Mouse (Mus musculus) spleen, adult 12 weeks (tissue): Measurements from ENCODE around the gene Pld5.

Experiments used
- DNase-seq: peaks from one replicate; pipeline ENCODE4 v3.0.0; 2022; ENCODE audit warnings: low spot score

Gene Pld5

GRCm38 (mm10) chr1:176167114-176167513 is 108.0 kb downstream of the Pld5 start:
- no peak for DNase-seq

DNA sequence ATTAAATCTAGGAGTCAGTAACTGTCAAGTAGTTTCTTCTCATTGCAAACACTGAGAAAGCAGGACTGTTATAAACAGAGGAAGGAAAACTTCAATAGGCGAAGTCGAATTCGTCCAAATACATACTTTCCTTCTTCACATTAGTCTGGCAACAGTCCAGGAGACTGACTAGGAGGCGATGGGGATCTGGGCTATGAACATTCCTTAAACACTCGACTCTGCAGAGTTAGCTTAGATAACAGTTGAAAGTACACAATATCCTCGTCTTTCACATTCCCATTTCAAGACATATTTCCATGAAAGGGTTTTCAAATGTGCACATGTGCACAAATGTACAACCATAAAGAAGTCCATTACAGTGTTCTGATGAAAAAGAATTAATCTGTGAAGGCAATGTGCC is 129.8 kb downstream of the Pld5 start:
- no peak for DNase-seq

- no peak for DNase-seq
These were observed 140.7 kb downstream of the Pld5 start for GRCm38 (mm10) chr1:176134379-176134778.

DNA sequence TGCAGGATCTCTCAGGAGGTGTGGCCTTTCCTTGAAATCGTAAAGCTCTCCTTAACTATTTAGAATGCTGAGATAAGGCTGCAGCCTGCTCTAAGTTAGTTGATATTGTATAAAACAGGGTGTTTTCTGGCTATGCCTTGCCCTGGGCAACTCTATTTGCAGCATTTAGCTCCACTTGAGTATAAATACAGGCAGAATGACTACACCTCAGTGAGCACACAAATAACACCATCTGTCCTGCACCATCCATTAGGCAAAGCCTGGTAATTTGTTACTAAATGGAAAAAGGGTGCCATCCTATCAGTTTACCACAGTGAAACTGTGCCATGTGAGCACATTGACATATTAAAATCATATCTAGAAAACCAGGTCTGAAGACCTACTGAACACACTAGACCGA is 149.3 kb downstream of the Pld5 start:
- no peak for DNase-seq

- no peak for DNase-seq
These were observed 150.7 kb downstream of the Pld5 start for GRCm38 (mm10) chr1:176124441-176124840.

- DNase-seq, result no peak
These were observed 151.3 kb downstream of the Pld5 start for GRCm38 (mm10) chr1:176123781-176124180.

DNA sequence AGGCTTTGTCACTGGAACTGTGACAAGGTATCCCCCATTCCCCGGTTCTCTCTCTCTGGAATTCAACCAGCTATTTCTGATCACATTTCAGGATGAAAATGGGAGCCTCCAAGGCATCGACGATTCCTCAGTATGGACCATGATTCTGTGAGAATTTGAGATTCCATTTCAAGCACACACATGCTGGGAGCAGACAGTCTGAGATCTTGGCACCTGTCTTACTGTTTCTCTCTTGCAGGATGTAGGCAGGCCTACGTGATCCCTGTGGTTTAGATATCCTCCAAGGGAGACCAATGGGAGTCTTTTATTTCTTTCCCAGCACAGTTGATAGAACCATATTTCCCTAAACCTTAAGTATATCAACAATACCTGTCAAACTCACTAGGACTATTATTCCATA is 159.5 kb downstream of the Pld5 start:
- DNase-seq, result no peak

DNA sequence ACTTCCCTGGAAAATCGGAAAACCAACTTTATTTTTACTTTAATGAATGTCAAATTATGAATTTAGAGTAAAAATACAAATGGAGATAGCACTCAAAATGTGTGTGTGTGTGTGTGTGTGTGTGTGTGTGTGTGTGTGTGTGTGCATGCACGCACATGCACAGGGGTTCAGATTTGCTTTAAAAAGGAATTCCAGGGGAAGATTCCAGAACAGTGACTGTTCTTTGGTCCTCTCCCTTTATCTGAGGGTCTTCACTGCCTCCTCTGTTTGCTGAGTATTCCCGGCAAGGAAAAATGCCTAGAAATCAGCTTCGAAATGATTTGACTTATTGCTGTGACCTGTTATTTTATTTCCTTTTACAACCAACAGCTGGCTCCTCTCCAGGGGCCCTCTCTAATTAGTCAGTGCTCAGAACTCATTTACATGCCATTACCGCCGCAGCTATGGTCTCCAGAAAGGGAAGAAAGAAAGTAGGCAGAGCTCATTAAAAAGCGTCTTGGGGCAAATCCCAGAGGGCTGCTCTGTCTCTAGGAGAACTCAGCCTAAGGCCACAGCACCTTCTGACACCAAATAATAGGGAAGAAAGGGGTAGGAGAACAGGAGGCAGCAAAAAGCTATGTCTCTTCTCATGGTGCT is 176.3 kb downstream of the Pld5 start:
- DNase-seq, result no peak

DNA sequence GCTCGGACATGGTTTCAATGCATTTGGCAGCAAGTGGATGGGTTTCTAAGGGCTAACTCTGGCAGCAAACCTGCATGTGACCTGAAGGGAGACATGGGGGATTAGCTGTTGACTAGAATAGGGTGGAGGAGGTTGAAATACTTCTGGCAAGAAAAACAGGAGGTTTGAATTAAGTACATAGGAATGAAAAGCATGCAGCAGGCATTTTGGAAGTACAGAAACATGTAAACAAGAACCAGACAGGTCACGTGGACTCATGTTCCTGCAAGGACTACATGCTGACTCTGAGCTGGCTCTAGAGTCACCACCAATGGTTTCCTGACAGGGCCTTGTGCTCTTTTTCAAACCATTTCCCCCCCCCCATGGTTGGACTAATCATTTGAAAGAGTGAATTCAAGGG is 183.0 kb downstream of the Pld5 start:
- no peak for DNase-seq

DNA sequence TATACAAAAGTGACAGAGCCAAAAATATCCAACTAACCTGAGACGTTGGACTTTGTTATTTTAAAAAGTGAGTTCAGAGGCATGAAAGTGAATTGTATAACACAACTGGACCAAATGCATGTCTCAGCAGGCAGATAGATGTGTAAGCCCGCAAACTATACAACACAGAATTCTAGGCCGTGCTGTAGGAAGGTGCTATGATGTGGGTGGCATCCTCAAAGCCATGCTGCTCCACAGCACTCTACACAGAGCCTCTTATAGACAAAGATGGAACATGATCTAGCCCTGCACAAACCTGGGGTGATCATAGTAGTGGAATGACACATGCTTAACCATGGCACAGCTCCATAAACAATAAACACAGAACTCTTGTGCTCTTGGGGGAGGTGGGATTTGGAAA is 185.7 kb downstream of the Pld5 start:
- DNase-seq, result no peak

GRCm38 (mm10) chr1:176085952-176086648 is 189.0 kb downstream of the Pld5 start:
- no peak for DNase-seq

- no peak for DNase-seq
These were observed 192.8 kb downstream of the Pld5 start for GRCm38 (mm10) chr1:176082306-176082705.

GRCm38 (mm10) chr1:176080969-176081368 is 194.1 kb downstream of the Pld5 start:
- DNase-seq, result no peak

- no peak for DNase-seq
These were observed 196.7 kb downstream of the Pld5 start for GRCm38 (mm10) chr1:176078410-176078809.

- DNase-seq, result no peak
These were observed 198.3 kb downstream of the Pld5 start for GRCm38 (mm10) chr1:176076799-176077198.

GRCm38 (mm10) chr1:176075810-176076209 is 199.3 kb downstream of the Pld5 start:
- no peak for DNase-seq

GRCm38 (mm10) chr1:176075409-176075808 is 199.7 kb downstream of the Pld5 start:
- DNase-seq, result no peak

DNA sequence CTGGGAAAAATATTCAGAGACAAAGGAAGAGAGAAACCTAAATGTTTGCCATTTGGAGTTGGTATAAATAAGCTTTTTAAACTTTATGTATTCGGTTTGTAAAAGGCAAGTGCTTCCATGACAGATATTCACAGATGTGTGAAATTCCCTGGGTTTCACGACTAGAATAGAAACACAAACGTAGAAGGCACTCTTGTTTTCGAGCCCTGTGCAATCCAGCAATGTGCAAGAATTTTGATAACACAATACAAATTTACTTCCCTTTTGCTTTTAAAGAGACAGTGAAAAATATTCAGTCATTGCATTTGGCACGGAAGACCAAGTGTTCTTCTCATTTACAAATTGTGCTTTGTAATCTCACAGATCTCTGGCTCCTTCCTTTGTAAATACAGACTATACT is 200.6 kb downstream of the Pld5 start:
- no peak for DNase-seq

- no peak for DNase-seq
These were observed 209.8 kb downstream of the Pld5 start for GRCm38 (mm10) chr1:176065281-176065680.

DNA sequence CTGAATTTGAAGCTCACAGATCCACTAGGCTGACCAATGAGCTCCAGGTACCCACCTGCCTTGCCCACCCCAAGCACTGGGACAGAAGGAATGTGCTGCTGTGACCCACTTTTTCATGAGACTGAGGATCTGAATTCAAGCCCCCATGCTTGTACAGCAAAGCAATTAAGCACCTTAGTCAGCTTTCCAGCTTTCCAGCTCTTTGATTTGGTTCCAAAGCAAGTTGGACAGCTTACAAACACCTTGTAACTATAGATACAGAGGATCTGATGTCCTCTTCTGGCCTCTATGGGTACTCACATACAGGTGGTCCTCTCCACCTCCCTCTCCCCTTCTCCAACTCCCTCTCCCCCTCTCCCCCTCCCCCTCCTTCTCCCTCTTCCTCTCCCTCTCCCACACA is 210.6 kb downstream of the Pld5 start:
- DNase-seq, result no peak

GRCm38 (mm10) chr1:176053653-176054052 is 221.5 kb downstream of the Pld5 start:
- no peak for DNase-seq

- DNase-seq, result no peak
These were observed 228.1 kb downstream of the Pld5 start for GRCm38 (mm10) chr1:176046995-176047394.

- no peak for DNase-seq
These were observed 228.7 kb downstream of the Pld5 start for GRCm38 (mm10) chr1:176046375-176046774.

GRCm38 (mm10) chr1:176043056-176043455 is 232.1 kb downstream of the Pld5 start:
- DNase-seq, result no peak
